Mouse (Mus musculus) cortical plate, adult 2 months (tissue): ENCODE measurements around the gene Ube2n.

Experiments used
- CTCF ChIP-seq: fragments of 200-500 bp; IDR thresholded peaks from 2 replicates; pipeline ENCODE4 v1.5.1; 2011; ENCODE audit warnings: mild to moderate bottlenecking, control low read depth, low read length; ENCODE audit not compliant: insufficient read depth; ENCODE audit errors: extremely low read depth
- POLR2A ChIP-seq: fragments of 200-500 bp; IDR thresholded peaks from 2 replicates; pipeline ENCODE4 v1.6.1; 2011; ENCODE audit warnings: mild to moderate bottlenecking, low read length, control low read depth; ENCODE audit not compliant: insufficient read depth; ENCODE audit errors: extremely low read depth

GRCm38 (mm10) chr10:95471889-95472547 is 42.9 kb upstream of the Ube2n start:
- TF ChIP-seq POLR2A (no peak), CTCF (no peak)
